Mouse (Mus musculus): ENCODE data around the gene Olfr531. TPM values are rescaled to one million over a fixed set of nuclear protein-coding genes. Genes with fewer than 3 reads are reported as not detected.

Gene Olfr531
- polyA plus RNA-seq (2011; ENCODE audit: insufficient read depth, insufficient read length, low read depth, missing spikeins), result not detected in 2 replicates

- no peaks in the 10 kb centered on the region for H3K9me3 ChIP-seq (replicated peaks; ENCODE audit: control insufficient read depth, insufficient read depth, low read length, poor library complexity, severe bottlenecking)
- TF ChIP-seq POLR2A (IDR thresholded peaks at IDR 0.05; ENCODE audit: insufficient read depth, low read length), result no peak
- no peaks in the 10 kb centered on the region for H3K36me3 ChIP-seq (ENCODE audit: control insufficient read depth, insufficient read depth, low read length, poor library complexity, severe bottlenecking)
Measured at GRCm38 (mm10) chr7:140402818-140403217, at the start of gene Olfr531. Olfr531 (minus strand) TSS chr7:140402918.

GRCm38 (mm10) chr7:140443141-140443540 lies 40.4 kb upstream of the Olfr531 start:
- no peak overlapping the region for H3K27ac ChIP-seq (ENCODE audit: insufficient read depth, low read length)
- H3K4me3 ChIP-seq (ENCODE audit: low read depth, low read length), result no peak overlapping the region
- H3K4me1 ChIP-seq (ENCODE audit: control insufficient read depth, insufficient read depth, low read length), result no peaks in the 10 kb centered on the region
- no peaks in the 10 kb centered on the region for H3K9me3 ChIP-seq (replicated peaks; ENCODE audit: control insufficient read depth, insufficient read depth, low read length, poor library complexity, severe bottlenecking)
- TF ChIP-seq CTCF (IDR thresholded peaks at IDR 0.05; ENCODE audit: low read depth, low read length), result no peak
- no peak for TF ChIP-seq EP300 (IDR thresholded peaks at IDR 0.05; ENCODE audit: insufficient read depth, low read depth, low read length)
- TF ChIP-seq POLR2A (IDR thresholded peaks at IDR 0.05; ENCODE audit: insufficient read depth, low read length), result no peak
- H3K9ac ChIP-seq (ENCODE audit: low read depth, poor library complexity, severe bottlenecking), result no peak overlapping the region
- H3K27me3 ChIP-seq (ENCODE audit: control insufficient read depth, insufficient read depth, low read length, poor library complexity, severe bottlenecking), result no peaks in the 10 kb centered on the region
- H3K36me3 ChIP-seq (ENCODE audit: control insufficient read depth, insufficient read depth, low read length, poor library complexity, severe bottlenecking), result no peaks in the 10 kb centered on the region

More at GRCm38 (mm10) chr7:140402818-140403217, at the start of gene Olfr531:
- H3K9ac ChIP-seq (ENCODE audit: low read depth, poor library complexity, severe bottlenecking), result no peak within 1 kb of the TSS
- no peak within 1 kb of the TSS for H3K4me3 ChIP-seq (ENCODE audit: low read depth, low read length)
- no peak within 1 kb of the TSS for H3K27ac ChIP-seq (ENCODE audit: insufficient read depth, low read length)
- no peaks in the 10 kb centered on the region for H3K27me3 ChIP-seq (ENCODE audit: control insufficient read depth, insufficient read depth, low read length, poor library complexity, severe bottlenecking)
- H3K4me1 ChIP-seq (ENCODE audit: control insufficient read depth, insufficient read depth, low read length), result no peaks in the 10 kb centered on the region

DNA sequence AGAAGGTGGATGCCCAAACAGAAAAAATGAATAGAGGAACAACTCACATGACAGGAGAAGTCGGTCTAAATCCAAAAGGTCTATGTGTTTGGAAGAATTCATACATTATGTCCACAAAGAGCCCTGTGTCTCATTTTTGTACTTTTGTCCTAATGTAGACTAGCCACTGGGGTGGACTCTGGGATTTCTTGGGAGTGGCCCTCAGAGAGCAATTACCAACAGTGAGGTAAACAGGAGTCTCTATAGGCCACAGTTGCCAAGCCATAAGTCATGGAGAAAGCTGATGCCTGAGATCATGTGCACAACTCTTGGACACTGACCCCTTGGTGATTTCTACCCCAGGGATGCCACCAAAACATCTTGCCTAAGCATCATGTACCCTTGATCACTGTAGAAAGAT lies 18.8 kb upstream of the Olfr531 start, which contains the start of gene Olfr532:
Gene Olfr532 (minus strand): TSS at position 101 of the 400 bp plus-strand sequence.
- Histone ChIP-seq H3K27ac (ENCODE audit: insufficient read depth, low read length) (no peak within 1 kb of the TSS), H3K9me3 (replicated peaks; ENCODE audit: control insufficient read depth, insufficient read depth, low read length, poor library complexity, severe bottlenecking) (no peaks in the 10 kb centered on the region), H3K4me3 (ENCODE audit: low read depth, low read length) (no peak within 1 kb of the TSS), H3K9ac (ENCODE audit: low read depth, poor library complexity, severe bottlenecking) (no peak within 1 kb of the TSS), H3K36me3 (ENCODE audit: control insufficient read depth, insufficient read depth, low read length, poor library complexity, severe bottlenecking) (no peaks in the 10 kb centered on the region), H3K4me1 (ENCODE audit: control insufficient read depth, insufficient read depth, low read length) (no peaks in the 10 kb centered on the region), H3K27me3 (ENCODE audit: control insufficient read depth, insufficient read depth, low read length, poor library complexity, severe bottlenecking) (no peaks in the 10 kb centered on the region)
- TF ChIP-seq EP300 (IDR thresholded peaks at IDR 0.05; ENCODE audit: insufficient read depth, low read depth, low read length), result no peak
- no peak for TF ChIP-seq POLR2A (IDR thresholded peaks at IDR 0.05; ENCODE audit: insufficient read depth, low read length)
- no peak for TF ChIP-seq CTCF (IDR thresholded peaks at IDR 0.05; ENCODE audit: low read depth, low read length)

DNA sequence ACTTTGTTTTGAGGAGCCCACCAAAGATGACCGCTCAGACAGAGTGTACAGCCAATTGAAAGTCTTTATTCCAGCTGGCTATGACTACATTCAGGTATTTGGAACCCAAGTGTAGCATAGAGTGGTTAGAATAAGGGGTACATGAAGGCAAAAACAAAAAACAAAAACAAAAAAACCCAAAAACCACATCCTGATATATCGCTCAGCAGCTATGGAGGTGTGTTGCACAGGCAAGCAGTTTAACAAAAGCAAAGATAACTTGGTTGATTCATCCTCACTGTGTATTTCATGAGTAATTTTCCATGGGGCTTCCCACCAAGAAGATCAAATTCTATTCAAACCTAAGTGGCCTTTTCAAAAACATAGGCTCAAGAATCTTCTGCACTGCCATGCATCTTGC lies 25.8 kb downstream of the Olfr531 start:
- Histone ChIP-seq H3K36me3 (ENCODE audit: control insufficient read depth, insufficient read depth, low read length, poor library complexity, severe bottlenecking) (no peaks in the 10 kb centered on the region), H3K4me1 (ENCODE audit: control insufficient read depth, insufficient read depth, low read length) (no peaks in the 10 kb centered on the region), H3K9ac (ENCODE audit: low read depth, poor library complexity, severe bottlenecking) (no peak overlapping the region), H3K9me3 (replicated peaks; ENCODE audit: control insufficient read depth, insufficient read depth, low read length, poor library complexity, severe bottlenecking) (no peaks in the 10 kb centered on the region), H3K27me3 (ENCODE audit: control insufficient read depth, insufficient read depth, low read length, poor library complexity, severe bottlenecking) (no peaks in the 10 kb centered on the region), H3K4me3 (ENCODE audit: low read depth, low read length) (no peak overlapping the region), H3K27ac (ENCODE audit: insufficient read depth, low read length) (no peak overlapping the region)
- TF ChIP-seq POLR2A (IDR thresholded peaks at IDR 0.05; ENCODE audit: insufficient read depth, low read length), result no peak
- TF ChIP-seq CTCF (IDR thresholded peaks at IDR 0.05; ENCODE audit: low read depth, low read length), result no peak
- TF ChIP-seq EP300 (IDR thresholded peaks at IDR 0.05; ENCODE audit: insufficient read depth, low read depth, low read length), result no peak

DNA sequence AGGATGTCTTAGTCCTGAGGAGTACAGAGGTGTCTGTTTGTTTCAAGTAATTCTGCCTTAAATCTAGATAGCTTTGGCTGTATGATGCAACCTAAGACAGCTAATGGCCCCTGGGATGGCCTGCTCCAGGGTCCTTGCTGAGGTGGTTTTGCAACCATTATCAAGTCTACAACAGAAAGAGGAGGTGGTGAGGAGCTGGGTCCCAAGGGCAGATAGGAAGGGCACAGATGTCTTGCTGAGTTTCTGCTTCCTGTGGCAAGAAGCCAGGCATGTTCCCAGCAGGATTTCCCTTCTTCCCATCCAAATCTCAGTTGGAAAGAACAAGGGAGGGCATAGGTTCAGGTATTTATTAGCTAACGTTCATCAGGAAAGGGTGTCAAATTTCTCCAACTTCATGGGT lies 26.5 kb downstream of the Olfr531 start, which contains the start of gene Olfr530:
Gene Olfr530 (minus strand): TSS at position 101 of the 400 bp plus-strand sequence.
- Histone ChIP-seq H3K27me3 (ENCODE audit: control insufficient read depth, insufficient read depth, low read length, poor library complexity, severe bottlenecking) (no peaks in the 10 kb centered on the region), H3K4me3 (ENCODE audit: low read depth, low read length) (no peak within 1 kb of the TSS), H3K27ac (ENCODE audit: insufficient read depth, low read length) (no peak within 1 kb of the TSS), H3K9ac (ENCODE audit: low read depth, poor library complexity, severe bottlenecking) (no peak within 1 kb of the TSS), H3K4me1 (ENCODE audit: control insufficient read depth, insufficient read depth, low read length) (no peaks in the 10 kb centered on the region), H3K36me3 (ENCODE audit: control insufficient read depth, insufficient read depth, low read length, poor library complexity, severe bottlenecking) (no peaks in the 10 kb centered on the region), H3K9me3 (replicated peaks; ENCODE audit: control insufficient read depth, insufficient read depth, low read length, poor library complexity, severe bottlenecking) (no peaks in the 10 kb centered on the region)
- TF ChIP-seq POLR2A (IDR thresholded peaks at IDR 0.05; ENCODE audit: insufficient read depth, low read length) (no peak), CTCF (IDR thresholded peaks at IDR 0.05; ENCODE audit: low read depth, low read length) (no peak), EP300 (IDR thresholded peaks at IDR 0.05; ENCODE audit: insufficient read depth, low read depth, low read length) (no peak)

DNA sequence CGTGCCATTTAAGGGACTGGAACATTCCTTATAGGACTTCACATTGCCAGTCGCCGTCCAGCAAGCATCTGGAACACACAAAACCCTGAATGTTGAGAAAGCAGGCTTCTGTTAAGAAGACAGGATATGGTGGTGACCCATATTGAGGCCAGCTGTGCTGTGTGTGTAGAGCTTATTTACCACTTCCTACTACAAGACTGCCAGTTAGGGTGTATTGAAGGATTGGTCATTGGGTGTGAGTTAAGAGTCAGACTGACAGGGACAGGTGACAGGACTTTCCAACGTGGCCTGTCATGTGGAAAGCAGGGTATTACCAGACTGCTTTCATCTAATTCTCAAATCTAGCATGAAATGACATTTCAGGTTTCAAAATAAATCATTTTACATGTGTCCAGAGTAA lies 28.4 kb downstream of the Olfr531 start:
- H3K4me1 ChIP-seq (ENCODE audit: control insufficient read depth, insufficient read depth, low read length), result no peaks in the 10 kb centered on the region
- no peaks in the 10 kb centered on the region for H3K9me3 ChIP-seq (replicated peaks; ENCODE audit: control insufficient read depth, insufficient read depth, low read length, poor library complexity, severe bottlenecking)
- no peak overlapping the region for H3K27ac ChIP-seq (ENCODE audit: insufficient read depth, low read length)
- no peaks in the 10 kb centered on the region for H3K27me3 ChIP-seq (ENCODE audit: control insufficient read depth, insufficient read depth, low read length, poor library complexity, severe bottlenecking)
- no peak overlapping the region for H3K4me3 ChIP-seq (ENCODE audit: low read depth, low read length)
- no peaks in the 10 kb centered on the region for H3K36me3 ChIP-seq (ENCODE audit: control insufficient read depth, insufficient read depth, low read length, poor library complexity, severe bottlenecking)
- no peak overlapping the region for H3K9ac ChIP-seq (ENCODE audit: low read depth, poor library complexity, severe bottlenecking)
- TF ChIP-seq EP300 (IDR thresholded peaks at IDR 0.05; ENCODE audit: insufficient read depth, low read depth, low read length) (no peak), POLR2A (IDR thresholded peaks at IDR 0.05; ENCODE audit: insufficient read depth, low read length) (no peak), CTCF (IDR thresholded peaks at IDR 0.05; ENCODE audit: low read depth, low read length) (no peak)

Measured in ES-Bruce4 (cell line).